Mouse (Mus musculus) stomach, embryonic 15.5 days (tissue): ENCODE measurements around the gene BC048671. TPM values are rescaled to one million over a fixed set of nuclear protein-coding genes. Genes with fewer than 3 reads are reported as not detected.

Source experiments
- polyA plus RNA-seq: library from polyadenylated mRNA; unstranded; fragments of >200 nt; fragmentation: Nextera tagmentation; extraction: Ambion mirVana; gene quantifications from 2 replicates; pipeline ENCODE4 v1.2.1, GENCODE M21; 2015

The BC048671 gene
- polyA plus RNA-seq, 1 experiment from 2014 or later = not detected

Other genes with a start within 250 kb of the BC048671 start
- not detected in 2 replicates for gene Vmn1r49, start 222.7 kb upstream of the BC048671 start, polyA plus RNA-seq
- gene Vmn1r50, start 199.8 kb upstream of the BC048671 start, polyA plus RNA-seq = not detected in 2 replicates
- gene Vmn1r51, start 178.6 kb upstream of the BC048671 start, polyA plus RNA-seq = 0.03 TPM in 1 of 2 replicates, not detected in the other
- gene Vmn1r52, start 126.4 kb upstream of the BC048671 start, polyA plus RNA-seq = not detected in 2 replicates
- not detected in 2 replicates for gene V1ra8, start 98.4 kb upstream of the BC048671 start, polyA plus RNA-seq
- gene Vmn1r53, start 76.8 kb upstream of the BC048671 start, polyA plus RNA-seq = not detected in 2 replicates
- gene Vmn1r54, start 54.9 kb upstream of the BC048671 start, polyA plus RNA-seq = not detected in 2 replicates
- gene Chst13, start 24.0 kb downstream of the BC048671 start, polyA plus RNA-seq = 0.94 and 1.7 TPM in 2 replicates
- 0.46 and 1.2 TPM in 2 replicates for gene Uroc1, start 32.1 kb downstream of the BC048671 start, polyA plus RNA-seq
- 7.7 and 7.9 TPM in 2 replicates for gene Zxdc, start 68.3 kb downstream of the BC048671 start, polyA plus RNA-seq
- gene Cfap100, start 127.6 kb downstream of the BC048671 start, polyA plus RNA-seq = 0.40 and 0.57 TPM in 2 replicates
- gene Klf15, start 161.4 kb downstream of the BC048671 start, polyA plus RNA-seq = 11.5 and 13.5 TPM in 2 replicates
- 10.1 and 10.5 TPM in 2 replicates for gene Aldh1l1, start 185.2 kb downstream of the BC048671 start, polyA plus RNA-seq